Mouse (Mus musculus): Measurements from ENCODE around the gene Omd.

Gene Omd

DNA sequence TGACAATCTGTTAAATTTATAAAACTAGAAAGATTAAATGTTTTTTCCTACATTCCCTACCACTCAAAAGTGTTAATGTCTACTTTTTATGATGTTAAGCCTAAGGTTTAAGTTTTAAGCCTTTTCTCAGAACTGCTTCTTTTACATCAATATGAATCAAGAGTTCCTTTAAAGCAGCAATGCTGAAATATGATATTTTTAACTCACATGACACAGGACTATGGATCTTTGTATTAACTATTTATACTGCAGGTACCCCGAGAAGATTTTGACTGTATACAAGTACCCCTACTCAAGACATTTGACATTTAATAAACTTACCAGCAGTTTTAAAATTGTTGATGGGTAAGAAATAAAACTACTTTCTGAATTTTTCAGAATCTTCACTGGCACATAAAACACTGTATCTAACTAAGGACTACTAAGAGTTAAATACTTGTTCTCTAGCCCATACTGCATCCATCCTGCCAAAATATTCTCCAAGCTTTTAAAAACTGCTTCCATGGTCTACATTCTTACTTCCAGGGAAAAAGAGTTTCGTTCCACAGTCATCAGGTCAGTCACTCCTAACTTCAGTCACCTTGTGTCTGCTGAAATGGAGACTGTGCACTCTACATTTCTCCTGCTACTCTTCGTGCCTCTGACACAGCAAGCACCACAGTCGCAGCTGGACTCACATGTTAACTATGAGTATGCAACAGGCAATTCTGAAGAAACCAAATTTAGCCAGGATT, 26.5 kb downstream of the Omd start:
- DNase-seq (ENCODE audit: low spot score) = no peak

DNA sequence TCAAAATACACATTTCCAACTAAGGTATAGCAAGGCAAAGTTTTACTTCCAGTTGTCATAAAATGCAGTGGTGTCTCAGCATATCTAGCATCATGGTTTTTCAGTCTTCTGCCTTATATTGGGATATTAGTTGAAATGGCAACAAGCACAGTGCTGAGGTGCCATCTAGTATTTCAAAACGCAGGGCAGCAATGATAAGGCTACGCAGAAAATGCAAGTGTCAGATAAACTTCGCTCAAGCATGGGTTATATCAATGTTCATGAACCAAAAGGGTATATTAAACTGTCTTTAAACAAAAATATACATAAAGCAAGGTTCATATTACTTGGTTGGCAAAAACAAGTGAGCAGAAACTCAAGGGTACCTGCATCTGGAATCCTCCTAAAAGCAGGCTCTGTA, 34.8 kb downstream of the Omd start:
- no peak for DNase-seq (ENCODE audit: low spot score)

DNA sequence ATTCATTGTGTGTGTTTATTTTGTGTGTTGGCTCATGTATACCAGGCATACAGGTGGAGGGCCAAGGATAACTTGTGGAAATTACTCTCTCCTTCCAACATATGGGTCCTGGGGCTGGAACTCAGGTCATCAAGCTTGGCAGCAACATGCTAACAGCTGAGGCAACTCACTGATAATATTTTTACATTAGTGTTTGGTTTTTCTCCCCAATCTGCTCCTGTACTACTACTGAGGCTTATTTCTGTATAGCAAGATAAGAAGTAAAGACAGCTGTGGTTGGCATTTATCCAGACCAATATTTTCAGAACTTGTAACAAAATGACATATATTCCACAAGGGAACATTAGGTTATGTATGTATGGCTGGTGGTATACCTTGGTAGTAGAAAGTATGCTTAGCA, 36.1 kb downstream of the Omd start:
- no peak for DNase-seq (ENCODE audit: low spot score)

DNA sequence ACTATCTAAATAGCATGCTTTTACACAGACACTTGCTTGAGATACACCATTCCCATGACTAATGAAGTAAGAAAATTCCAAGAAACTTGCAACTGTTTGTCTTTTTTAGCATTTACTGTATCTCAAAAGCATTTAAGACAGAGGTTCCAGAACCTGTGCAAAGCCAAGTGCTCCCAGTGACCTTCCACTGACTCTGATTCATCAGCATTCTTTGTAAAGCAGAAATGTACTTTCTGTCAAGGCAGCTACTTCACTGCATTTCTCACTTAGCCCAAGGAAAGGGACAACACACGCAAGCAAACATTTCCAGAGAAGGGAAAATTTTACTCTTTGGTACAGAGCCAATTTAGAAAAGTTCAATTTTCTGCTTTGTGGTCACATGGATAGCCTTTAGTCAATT, 41.0 kb downstream of the Omd start:
- no peak for DNase-seq (ENCODE audit: low spot score)

DNA sequence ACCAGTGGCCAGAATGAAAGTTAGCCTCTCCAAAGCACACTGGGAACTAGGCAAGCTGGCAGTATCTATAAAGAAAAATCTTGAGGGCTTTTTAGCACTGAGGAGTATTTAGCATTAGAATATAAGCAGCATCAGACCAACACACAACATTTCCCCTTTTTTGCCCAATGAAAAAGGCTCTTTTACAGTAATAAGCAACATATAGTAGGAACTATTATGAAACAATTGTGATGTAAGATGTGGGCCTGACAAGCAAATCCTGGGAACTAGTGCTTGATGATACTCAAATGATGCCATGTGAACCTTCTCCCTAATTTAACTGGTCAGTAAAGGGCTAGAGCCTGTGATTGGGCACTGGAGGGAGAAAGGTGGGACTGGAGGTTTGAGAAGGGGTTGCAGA, 45.9 kb downstream of the Omd start:
- DNase-seq (ENCODE audit: low spot score) = no peak

DNA sequence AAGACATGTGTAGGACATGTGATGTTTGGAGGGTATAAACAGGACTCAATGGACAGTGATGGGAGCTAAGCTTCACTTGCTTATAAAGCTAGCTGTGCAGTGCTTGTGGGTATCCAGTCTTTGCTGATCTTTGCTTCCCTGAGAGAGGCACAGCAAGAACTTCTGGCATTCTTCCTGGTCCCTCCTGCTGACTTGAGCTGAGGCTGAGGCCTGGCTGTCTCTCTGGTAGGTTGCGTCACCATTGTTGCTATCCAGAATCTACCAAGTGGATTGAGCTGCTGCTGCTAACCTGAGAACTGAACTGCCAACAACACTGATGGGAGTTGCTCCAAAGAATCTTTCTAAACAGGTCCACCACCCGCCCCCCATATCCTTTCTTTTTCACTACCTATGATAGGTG, 46.8 kb downstream of the Omd start:
- DNase-seq (ENCODE audit: low spot score) = no peak

DNA sequence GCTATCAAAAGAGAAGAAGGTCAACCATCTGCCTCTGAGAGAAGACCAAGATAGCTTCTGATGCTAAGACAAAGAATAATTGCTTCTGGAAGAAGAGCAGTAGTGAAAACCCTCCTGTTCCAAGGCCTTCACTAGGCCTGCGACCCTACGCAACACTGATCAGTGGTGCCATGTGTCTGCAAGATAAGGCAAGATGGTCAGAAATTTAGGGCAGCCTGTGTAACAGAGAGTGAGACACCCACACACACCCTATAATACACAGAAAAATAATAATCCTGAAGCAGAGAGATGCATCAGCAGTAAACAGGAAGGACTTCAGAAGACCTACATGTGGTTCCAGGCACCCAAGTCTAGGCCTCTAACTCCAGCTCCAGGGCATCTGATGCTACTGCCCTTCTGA, 57.7 kb downstream of the Omd start:
- no peak for DNase-seq (ENCODE audit: low spot score)
